Mouse (Mus musculus) erythroblast, embryonic 14.5 days (primary cell): Measurements from ENCODE around the gene Scamp5. TPM values are rescaled to one million over a fixed set of nuclear protein-coding genes. Genes with fewer than 3 reads are reported as not detected.
A peak's percentile ranks its signal among the peaks of the same experiment; 100 is the strongest.

Source experiments
- H3K27me3 ChIP-seq: 2 replicates; pipeline ENCODE4 v1.6.1; 2012; ENCODE audit warnings: inconsistent platforms; ENCODE audit not compliant: control insufficient read depth
- H3K36me3 ChIP-seq: 2 replicates; pipeline ENCODE4 v1.6.1; 2012; ENCODE audit warnings: mild to moderate bottlenecking, inconsistent platforms; ENCODE audit not compliant: control insufficient read depth
- H3K4me1 ChIP-seq: 2 replicates; pipeline ENCODE4 v1.6.1; 2012; ENCODE audit warnings: inconsistent platforms; ENCODE audit not compliant: control insufficient read depth
- H3K4me3 ChIP-seq: replicated peaks from 2 replicates; pipeline ENCODE3; 2012; ENCODE audit warnings: moderate library complexity, mild to moderate bottlenecking, inconsistent platforms
- H3K9me3 ChIP-seq: 2 replicates; pipeline ENCODE4 v1.6.1; 2012; ENCODE audit warnings: low read length, inconsistent platforms, mixed read lengths; ENCODE audit not compliant: control insufficient read depth
- GATA1 ChIP-seq: IDR thresholded peaks from 2 replicates; pipeline ENCODE4 v1.6.1; 2012; ENCODE audit warnings: low read length, inconsistent platforms, mixed read lengths
- TAL1 ChIP-seq: IDR thresholded peaks from 3 replicates; pipeline ENCODE4 v1.6.1; 2012; ENCODE audit warnings: low read length, inconsistent platforms, mixed read lengths
- polyA plus RNA-seq: library from polyadenylated mRNA; stranded (reverse); fragments of >175 nt; gene quantifications from 2 replicates; pipeline ENCODE4 v1.2.3, GENCODE M21; 2012

Gene Scamp5
- polyA plus RNA-seq, 1 experiment = 0.03 TPM

DNA sequence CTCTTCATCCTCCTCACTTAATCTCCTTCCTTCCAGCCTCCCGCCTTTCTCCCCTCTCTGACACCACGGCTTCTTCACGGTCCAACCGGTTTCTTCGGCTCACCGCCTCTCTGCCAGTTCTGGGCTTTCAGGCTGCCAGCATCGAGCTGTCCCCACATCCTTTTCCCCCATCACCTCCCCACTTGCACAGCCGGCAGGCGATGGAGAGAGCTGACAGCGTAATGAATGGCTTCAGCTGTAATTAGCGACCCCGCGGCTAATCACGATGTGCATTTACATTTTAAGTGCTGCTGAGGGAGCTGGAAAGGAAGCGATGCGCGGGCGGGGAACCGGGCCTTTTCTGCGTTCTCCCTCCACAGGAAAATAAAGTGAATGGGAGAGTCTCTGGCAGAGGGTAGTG, 34.0 kb upstream of the Scamp5 start:
- Histone ChIP-seq H3K27me3 (peaks cover 98% of the 10 kb centered on the region), H3K4me3 (no peak overlapping the region), H3K9me3 (peaks cover 12% of the 10 kb centered on the region; the same call in 1 of the 2 replicates), H3K4me1 (peaks cover 35% of the 10 kb centered on the region), H3K36me3 (no peaks in the 10 kb centered on the region)
- no peak for TF ChIP-seq GATA1
- no peak for TF ChIP-seq TAL1

DNA sequence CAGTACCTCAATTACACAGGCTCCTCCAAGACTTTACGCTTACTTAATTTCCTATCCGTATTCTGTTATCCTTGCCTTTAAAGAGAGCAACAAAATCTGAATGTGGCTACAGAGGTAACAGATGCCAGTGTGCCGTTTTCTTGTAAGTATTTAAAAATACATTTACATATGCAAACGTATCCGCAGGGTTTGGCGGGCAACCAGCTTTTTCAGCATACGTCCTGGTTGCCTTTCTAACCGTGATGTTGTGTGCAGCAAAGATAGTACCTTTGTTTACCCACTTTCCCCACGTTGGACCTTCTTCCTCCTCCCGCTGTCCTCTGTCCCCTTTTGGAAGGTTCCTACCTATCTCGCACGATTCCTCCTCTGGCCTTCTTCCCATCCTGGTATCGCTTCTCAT, 33.6 kb upstream of the Scamp5 start:
- peaks cover 32% of the 10 kb centered on the region for H3K4me1 ChIP-seq
- H3K9me3 ChIP-seq = peaks cover 12% of the 10 kb centered on the region; the same call in 1 of the 2 replicates
- H3K4me3 ChIP-seq = no peak overlapping the region
- no peaks in the 10 kb centered on the region for H3K36me3 ChIP-seq
- H3K27me3 ChIP-seq = peaks cover 98% of the 10 kb centered on the region
- no peak for TF ChIP-seq GATA1
- TF ChIP-seq TAL1 = no peak

DNA sequence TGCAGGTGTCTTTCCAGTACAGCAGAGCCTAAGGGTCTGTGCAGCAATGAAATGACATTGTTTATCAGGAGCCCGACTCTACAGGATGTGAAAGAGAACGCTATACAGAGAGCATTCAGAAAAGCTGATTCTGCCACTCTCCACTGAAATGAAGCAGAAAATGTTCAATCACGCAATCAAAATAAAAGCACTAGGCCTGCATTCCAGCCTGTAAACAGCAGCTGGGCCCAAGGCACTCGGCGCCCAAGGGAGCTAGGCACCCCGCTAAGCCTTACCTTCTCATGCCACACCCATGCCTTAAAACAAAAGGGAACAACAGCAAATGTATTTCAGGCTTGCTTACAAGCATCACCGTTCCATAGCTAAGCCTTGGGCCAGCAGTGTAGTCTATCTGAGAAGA, 30.7 kb upstream of the Scamp5 start:
- no peak for TF ChIP-seq TAL1
- no peak for TF ChIP-seq GATA1
- H3K4me3 ChIP-seq = no peak overlapping the region

DNA sequence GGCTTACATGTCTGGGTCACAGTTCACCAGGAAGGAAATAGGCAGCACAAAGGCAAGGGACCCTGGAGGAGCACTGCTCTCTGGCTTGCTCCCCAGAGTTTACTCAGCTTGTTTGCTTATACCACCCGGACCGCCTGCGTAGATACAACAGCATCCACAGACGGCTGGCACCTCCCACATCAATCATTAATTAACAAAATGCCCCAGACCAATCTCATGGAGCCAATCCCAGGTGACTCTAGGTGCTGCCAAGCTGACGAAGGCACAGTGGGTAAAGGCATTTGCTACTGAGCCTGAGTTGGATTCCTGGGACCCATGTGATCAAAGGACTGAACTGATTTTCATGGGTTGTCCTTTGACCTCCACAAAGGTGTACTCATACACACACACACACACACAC, 29.4 kb upstream of the Scamp5 start:
- TF ChIP-seq TAL1 = no peak
- no peak for TF ChIP-seq GATA1
- H3K27me3 ChIP-seq = peaks cover 61% of the 10 kb centered on the region

More for the DNA sequence above, 30.7 kb upstream of the Scamp5 start:
- Histone ChIP-seq H3K27me3 (peaks cover 74% of the 10 kb centered on the region), H3K9me3 (peaks cover 8% of the 10 kb centered on the region; the same call in 1 of the 2 replicates), H3K4me1 (peaks cover 2% of the 10 kb centered on the region), H3K36me3 (no peaks in the 10 kb centered on the region)

DNA sequence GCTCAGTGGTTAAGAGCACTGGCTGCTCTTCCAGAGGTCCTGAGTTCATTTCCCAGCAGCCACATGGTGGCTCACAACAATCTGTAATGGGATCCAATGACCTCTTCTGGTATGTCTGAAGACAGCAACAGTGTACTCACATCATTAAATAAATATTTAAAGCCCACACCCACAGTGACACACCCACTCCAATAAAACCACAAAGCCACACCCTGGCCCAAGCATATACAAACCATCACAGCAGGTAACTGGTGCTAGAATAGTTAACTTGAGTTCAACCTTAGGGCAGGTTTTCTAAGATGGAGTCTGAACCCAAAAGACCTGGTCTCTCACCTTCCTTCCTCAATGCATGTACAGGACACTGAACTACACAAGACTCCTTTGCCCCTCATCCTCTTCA, 27.1 kb upstream of the Scamp5 start:
- Histone ChIP-seq H3K36me3 (no peaks in the 10 kb centered on the region), H3K9me3 (peaks cover 7% of the 10 kb centered on the region), H3K4me3 (no peak overlapping the region), H3K27me3 (peaks cover 38% of the 10 kb centered on the region), H3K4me1 (no peaks in the 10 kb centered on the region)
- TF ChIP-seq TAL1 (no peak), GATA1 (no peak)

More for the DNA sequence above, 29.4 kb upstream of the Scamp5 start:
- Histone ChIP-seq H3K4me1 (no peaks in the 10 kb centered on the region), H3K4me3 (no peak overlapping the region), H3K36me3 (no peaks in the 10 kb centered on the region), H3K9me3 (peaks cover 2% of the 10 kb centered on the region; the same call in 1 of the 2 replicates)

DNA sequence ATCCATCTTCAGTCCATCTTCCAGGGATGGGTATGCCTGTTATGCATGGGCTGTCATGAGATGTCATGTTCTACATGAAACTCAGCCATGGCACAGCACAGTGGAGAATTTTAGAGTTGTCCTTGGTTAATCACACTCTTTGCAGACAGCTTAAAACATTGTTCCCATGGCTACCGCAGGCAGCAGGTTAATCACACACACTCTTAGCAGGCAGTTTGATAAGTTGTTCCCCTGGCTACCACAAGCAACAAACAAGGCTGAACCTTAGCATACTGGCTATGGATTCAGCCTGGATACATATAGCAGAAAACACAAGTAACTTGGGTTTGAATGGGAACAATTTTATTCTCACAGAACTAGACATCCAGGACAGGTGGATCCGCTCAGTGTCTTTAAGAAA, 25.7 kb upstream of the Scamp5 start:
- Histone ChIP-seq H3K4me1 (no peaks in the 10 kb centered on the region), H3K36me3 (no peaks in the 10 kb centered on the region), H3K9me3 (peaks cover 7% of the 10 kb centered on the region), H3K4me3 (no peak overlapping the region), H3K27me3 (peaks cover 24% of the 10 kb centered on the region)
- TF ChIP-seq GATA1 (no peak), TAL1 (no peak)

DNA sequence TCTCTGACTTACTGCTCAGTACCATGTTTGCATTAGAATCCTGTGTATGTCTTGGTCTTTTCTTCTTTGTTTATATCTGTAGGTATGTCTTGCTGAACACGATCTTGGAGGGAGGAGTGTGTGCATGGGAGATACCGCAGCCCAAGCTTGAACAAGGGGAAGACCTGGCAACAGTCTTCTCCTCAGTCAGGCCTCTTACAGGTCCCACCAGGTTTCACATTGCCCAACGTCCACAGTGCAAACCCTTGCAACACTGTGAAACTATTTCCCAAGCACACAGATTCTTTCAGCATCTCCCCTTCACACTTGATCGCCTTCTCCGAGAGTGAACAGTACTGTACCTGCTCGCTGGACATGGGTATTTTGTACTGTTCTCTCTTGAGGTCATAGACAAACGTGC, 19.9 kb upstream of the Scamp5 start:
- H3K9me3 ChIP-seq = peaks cover 5% of the 10 kb centered on the region
- peaks cover 17% of the 10 kb centered on the region for H3K27me3 ChIP-seq
- no peak overlapping the region for H3K4me3 ChIP-seq
- TF ChIP-seq GATA1 (no peak), TAL1 (no peak)
- no peaks in the 10 kb centered on the region for H3K4me1 ChIP-seq
- H3K36me3 ChIP-seq = no peaks in the 10 kb centered on the region

DNA sequence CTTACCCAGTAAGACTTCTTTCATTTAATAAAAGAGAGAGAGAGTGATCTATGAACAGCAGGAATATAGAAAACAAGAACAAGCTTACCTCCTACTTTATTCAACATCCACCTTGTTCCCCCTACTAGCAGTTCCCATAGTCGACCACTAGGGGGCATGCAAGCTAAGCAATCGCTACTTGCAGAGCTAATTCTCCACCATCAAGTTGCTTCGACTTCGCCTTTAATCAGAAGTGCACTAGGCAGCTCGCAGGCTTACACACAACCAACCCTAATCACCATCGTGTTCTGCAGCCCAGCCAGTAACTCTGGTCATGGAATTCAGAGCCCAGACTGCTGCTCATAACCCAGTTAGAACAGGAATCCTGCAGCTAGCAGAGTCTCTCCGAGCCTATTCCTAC, 17.9 kb upstream of the Scamp5 start:
- Histone ChIP-seq H3K27me3 (peaks cover 17% of the 10 kb centered on the region), H3K9me3 (peaks cover 5% of the 10 kb centered on the region), H3K36me3 (no peaks in the 10 kb centered on the region), H3K4me3 (no peak overlapping the region), H3K4me1 (no peaks in the 10 kb centered on the region)
- no peak for TF ChIP-seq TAL1
- no peak for TF ChIP-seq GATA1

DNA sequence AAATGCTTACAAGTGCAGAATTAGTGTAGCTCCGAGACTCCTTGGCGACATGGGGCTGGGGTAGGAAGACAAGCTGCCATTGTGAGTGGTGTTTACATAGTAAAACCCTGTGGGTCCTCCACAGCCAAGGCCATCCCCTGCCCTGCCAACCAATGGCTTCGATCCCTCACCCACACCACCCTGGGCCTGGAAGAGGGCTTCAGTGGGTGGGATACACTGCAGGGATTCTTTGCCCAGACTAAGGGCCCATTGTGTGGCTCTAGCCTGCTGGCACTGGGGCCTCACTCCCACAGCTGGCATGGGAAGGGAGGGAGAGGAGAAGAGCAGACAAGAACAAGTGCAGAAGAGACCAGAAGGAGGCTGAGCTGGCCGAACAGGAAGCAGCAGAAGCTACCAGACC, 1.1 kb upstream of the Scamp5 start:
- Histone ChIP-seq H3K27me3 (peaks cover 29% of the 10 kb centered on the region), H3K9me3 (no peaks in the 10 kb centered on the region), H3K4me3 (no peak overlapping the region), H3K36me3 (no peaks in the 10 kb centered on the region), H3K4me1 (peaks cover 11% of the 10 kb centered on the region)
- TF ChIP-seq GATA1 (no peak), TAL1 (no peak)

DNA sequence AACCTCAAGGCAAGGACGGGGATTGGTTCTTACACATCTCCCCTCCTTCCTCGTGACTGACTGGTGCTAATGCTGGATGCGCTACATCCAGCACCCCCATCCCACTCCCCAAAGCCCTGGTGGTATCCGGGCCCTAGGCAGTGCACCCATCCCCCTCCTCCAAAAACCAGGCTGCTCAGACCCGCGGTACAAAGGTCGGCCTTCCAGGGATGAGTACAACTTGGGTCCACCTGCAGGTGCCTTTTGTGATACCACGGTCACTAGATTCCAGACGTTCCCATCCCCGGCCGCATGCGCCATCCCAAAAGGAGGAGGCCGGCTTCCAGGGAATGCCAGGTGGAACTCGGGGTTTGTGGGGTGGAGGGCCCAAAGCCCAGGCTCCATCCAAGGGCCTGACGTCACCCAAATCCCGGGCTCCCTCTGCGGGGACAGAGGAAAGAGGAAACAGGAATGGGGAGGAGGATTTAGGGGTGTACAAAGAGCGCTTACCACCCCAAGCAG, 539 bp downstream of the Scamp5 start:
- H3K4me3 ChIP-seq = peak overlapping the region; percentile 55
- no peaks in the 10 kb centered on the region for H3K36me3 ChIP-seq
- peaks cover 11% of the 10 kb centered on the region for H3K4me1 ChIP-seq
- TF ChIP-seq TAL1 = no peak
- no peak for TF ChIP-seq GATA1
- H3K27me3 ChIP-seq = peaks cover 29% of the 10 kb centered on the region
- no peaks in the 10 kb centered on the region for H3K9me3 ChIP-seq
